Comparison of ENCODE assay signal across 12 mouse cellular contexts in the genomic region with DNA sequence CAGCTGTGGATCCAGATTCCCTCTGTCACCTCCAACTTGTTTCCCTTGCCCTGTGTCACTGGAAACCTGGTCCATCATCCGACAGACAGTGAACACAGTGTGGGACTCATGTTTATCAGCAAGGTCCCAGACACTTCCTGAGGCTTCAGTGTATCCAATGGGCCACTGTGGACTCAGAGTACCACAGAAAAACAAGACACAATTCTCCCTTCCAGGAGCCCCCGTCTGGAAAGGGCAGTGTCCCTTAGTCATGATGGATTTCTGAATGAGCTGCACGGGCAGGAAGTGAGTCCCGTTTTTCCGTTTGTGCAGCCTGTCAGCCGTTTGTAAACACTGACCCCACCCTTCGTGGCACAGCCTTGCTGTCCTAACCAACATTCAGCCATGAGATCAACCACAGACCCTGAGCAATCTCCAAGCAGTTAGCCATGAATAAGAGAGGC. TPM values are rescaled to one million over a fixed set of nuclear protein-coding genes. Genes with fewer than 3 reads are reported as not detected.
A peak's percentile ranks its signal among the peaks of the same experiment; 100 is the strongest.
DNase-seq lines count a peak whose midpoint lies in the region; ATAC-seq and TF ChIP-seq lines count a peak whose summit lies in the region.
"Had no signal": no experiment of that assay in that cellular context is flagged by ENCODE, and none has a peak within 500 bp of the region (broad histone marks: within the 10 kb centered on the region; RNA-seq: fewer than 3 reads in every experiment).

No protein-coding gene starts in this region.

- no peaks in the 10 kb centered on the region for H3K9me3 ChIP-seq in G1E (replicated peaks)

- H3K4me3 ChIP-seq in G1E (ENCODE audit: low read depth, low read length) = peak overlapping the region; percentile 43; the same call in 1 of the 2 replicates
- H3K4me3 ChIP-seq in liver, adult 2 months (ENCODE audit: insufficient read depth, low read depth, low read length) = no peak overlapping the region

- peaks cover 7% of the 10 kb centered on the region for H3K27me3 ChIP-seq in G1E (ENCODE audit: insufficient read depth, low read length)
- H3K27me3 ChIP-seq in liver, adult 2 months (ENCODE audit: control insufficient read depth, insufficient read depth, low read length) = no peaks in the 10 kb centered on the region

- WGBS in liver, adult 2 months = 28% methylated on average over 7 of the region's 7 CpGs

- H3K9ac ChIP-seq in liver, adult 2 months (ENCODE audit: low read depth, low read length) = peak overlapping the region; percentile 53

- H3K79me2 ChIP-seq in liver, adult 2 months (ENCODE audit: control insufficient read depth, insufficient read depth, low read length) = no peaks in the 10 kb centered on the region

- peaks cover 14% of the 10 kb centered on the region for H3K4me1 ChIP-seq in G1E (ENCODE audit: insufficient read depth, low read depth, low read length)
- H3K4me1 ChIP-seq in liver, adult 2 months (ENCODE audit: control insufficient read depth, insufficient read depth, low read length) = peaks cover 8% of the 10 kb centered on the region

- peak overlapping the region; percentile 92 for H3K27ac ChIP-seq in liver, adult 2 months (replicated peaks; ENCODE audit: insufficient read depth, low read depth, low read length)

- no peak for TF ChIP-seq CTCF in G1E (IDR thresholded peaks at IDR 0.05; ENCODE audit: low read depth, low read length)
- TF ChIP-seq CTCF in liver, adult 2 months (IDR thresholded peaks at IDR 0.05; ENCODE audit: low read depth, low read length) = no peak

- no peak for TF ChIP-seq POLR2A in liver, adult 2 months (IDR thresholded peaks at IDR 0.05; ENCODE audit: extremely low read depth, insufficient read depth, low read length)

- ATAC-seq in G1E (ENCODE audit: extremely low read depth, insufficient number of reproducible peaks, low FRiP score, poor library complexity, severe bottlenecking) = no peak
- ATAC-seq: CD4-positive, CD25-positive, alpha-beta regulatory T cell, adult 4 months had no signal

- H3K36me3 ChIP-seq in G1E (replicated peaks) = no peaks in the 10 kb centered on the region
- no peaks in the 10 kb centered on the region for H3K36me3 ChIP-seq in liver, adult 2 months (ENCODE audit: control insufficient read depth, insufficient read depth, low read length)

- DNase-seq in heart, adult 11 months = peak; percentile 96
- DNase-seq in heart, postnatal 4 days = no peak
- DNase-seq in G1E (ENCODE audit: low spot score) = no peak
- DNase-seq in liver, adult 2 months (ENCODE audit: extremely low read depth, low read depth, low spot score) = no peak
- DNase-seq in lung, postnatal 25 days (ENCODE audit: low spot score) = peak; percentile 79
- no peak for DNase-seq in neural tube, embryonic 10.5 days (ENCODE audit: extremely low spot score, low spot score)
- DNase-seq in layer of hippocampus, postnatal 14 days (ENCODE audit: low spot score in 2 of 2) = no peak
- no peak for DNase-seq in cerebellum, adult 18-20 months
- DNase-seq: cerebellum, adult 8-10 months had no signal

RNA-seq across cellular contexts. Expression of gene Ackr2, which starts 16.1 kb away (rescaled TPM):
- total RNA-seq in heart, postnatal 4 days (2021) = 1 to 10 TPM; 3.1 to 5.8 TPM
- total RNA-seq in G1E (2014; fragmentation: Nextera tagmentation) = not detected in 2 replicates
- 0.11 and 0.12 TPM in 2 replicates for total RNA-seq in G1E (2017)
- not detected in 2 replicates for polyA plus RNA-seq in G1E (2012)
- 1.6 and 2.3 TPM in 2 replicates for total RNA-seq in liver, adult 2 months (2014; rRNA removed)
- 1.4 and 2.4 TPM in 2 replicates for polyA plus RNA-seq in liver, adult 2 months (2012; rRNA removed)
- 1 to 10 TPM; 2.6 to 4.2 TPM for total RNA-seq in layer of hippocampus, postnatal 14 days (2021)
- polyA plus RNA-seq: CD4-positive, CD25-positive, alpha-beta regulatory T cell, adult 4 months had no signal

RNA-seq across cellular contexts. Expression of gene Higd1a, which starts 23.9 kb away (rescaled TPM):
- total RNA-seq in heart, postnatal 4 days (2021) = 100 to 1,000 TPM; 153 to 165 TPM
- total RNA-seq in G1E (2014; fragmentation: Nextera tagmentation) (45.8 and 54.5 TPM in 2 replicates), G1E (2017) (114 and 136 TPM in 2 replicates)
- polyA plus RNA-seq in G1E (2012) = 71.6 and 73.3 TPM in 2 replicates
- total RNA-seq in liver, adult 2 months (2014; rRNA removed) = 45.6 and 65.6 TPM in 2 replicates
- 14.7 and 20.2 TPM in 2 replicates for polyA plus RNA-seq in liver, adult 2 months (2012; rRNA removed)
- 100 to 1,000 TPM in 1 of 2 experiments, 10 to 100 TPM in 1; 96.5 to 101 TPM for total RNA-seq in layer of hippocampus, postnatal 14 days (2021)

RNA-seq across cellular contexts. Expression of gene Cyp8b1, which starts 34.1 kb away (rescaled TPM):
- not detected for total RNA-seq in heart, postnatal 4 days (2021)
- total RNA-seq in G1E (2014; fragmentation: Nextera tagmentation) = not detected in 2 replicates
- 0.12 TPM in 1 of 2 replicates, not detected in the other for total RNA-seq in G1E (2017)
- polyA plus RNA-seq in G1E (2012) = not detected in 2 replicates
- 86.4 and 128 TPM in 2 replicates for total RNA-seq in liver, adult 2 months (2014; rRNA removed)
- polyA plus RNA-seq in liver, adult 2 months (2012; rRNA removed) = 292 and 305 TPM in 2 replicates
- not detected for total RNA-seq in layer of hippocampus, postnatal 14 days (2021)
- total RNA-seq: gastrocnemius, adult 8-10 months; left cerebral cortex, postnatal 25 days had no signal
- polyA plus RNA-seq: CD4-positive, CD25-positive, alpha-beta regulatory T cell, adult 4 months had no signal

RNA-seq across cellular contexts. Expression of gene Ccdc13, which starts 42.8 kb away (rescaled TPM):
- total RNA-seq in heart, postnatal 4 days (2021) = not detected
- total RNA-seq in G1E (2014; fragmentation: Nextera tagmentation) = not detected in 2 replicates
- total RNA-seq in G1E (2017) = 0.33 TPM in 1 of 2 replicates, not detected in the other
- 0.09 TPM in 1 of 2 replicates, not detected in the other for polyA plus RNA-seq in G1E (2012)
- total RNA-seq in liver, adult 2 months (2014; rRNA removed) = not detected in 2 replicates
- not detected in 2 replicates for polyA plus RNA-seq in liver, adult 2 months (2012; rRNA removed)
- 1 to 10 TPM; 8.3 to 9.4 TPM for total RNA-seq in layer of hippocampus, postnatal 14 days (2021)
- polyA plus RNA-seq: CD4-positive, CD25-positive, alpha-beta regulatory T cell, adult 4 months had no signal

Comparison
In these comparisons a context has a peak if more than half of its experiments do, and no peak if none do; other contexts are left out.
1. DNase-seq: peak in heart, adult 11 months (single experiment) and lung, postnatal 25 days (single experiment); none in heart, postnatal 4 days (single experiment), G1E (single experiment), liver, adult 2 months (single experiment), neural tube, embryonic 10.5 days (single experiment), layer of hippocampus, postnatal 14 days (0 of 2) and cerebellum, adult 18-20 months (0 of 2).
2. RNA of gene Cyp8b1, which starts 34.1 kb away (total RNA-seq): 86.4 to 128 TPM in liver, adult 2 months; 0.12 TPM in G1E, not detected in heart, postnatal 4 days and not detected in layer of hippocampus, postnatal 14 days; every median in the first group is over 10 times any median in the second.